Mouse (Mus musculus) heart, adult 2 months (tissue): ENCODE measurements around the gene Pdzd2.

Experiments
- CTCF ChIP-seq: fragments of 200-600 bp; IDR thresholded peaks from 2 replicates; pipeline ENCODE4 v1.8.1; 2022; ENCODE audit warnings: antibody characterized with exemption, mild to moderate bottlenecking, moderate library complexity
- POLR2A ChIP-seq: fragments of 200-500 bp; IDR thresholded peaks from 2 replicates; pipeline ENCODE4 v1.6.1; 2011; ENCODE audit warnings: mild to moderate bottlenecking, low read depth, low read length, control low read depth; ENCODE audit not compliant: insufficient read depth

DNA sequence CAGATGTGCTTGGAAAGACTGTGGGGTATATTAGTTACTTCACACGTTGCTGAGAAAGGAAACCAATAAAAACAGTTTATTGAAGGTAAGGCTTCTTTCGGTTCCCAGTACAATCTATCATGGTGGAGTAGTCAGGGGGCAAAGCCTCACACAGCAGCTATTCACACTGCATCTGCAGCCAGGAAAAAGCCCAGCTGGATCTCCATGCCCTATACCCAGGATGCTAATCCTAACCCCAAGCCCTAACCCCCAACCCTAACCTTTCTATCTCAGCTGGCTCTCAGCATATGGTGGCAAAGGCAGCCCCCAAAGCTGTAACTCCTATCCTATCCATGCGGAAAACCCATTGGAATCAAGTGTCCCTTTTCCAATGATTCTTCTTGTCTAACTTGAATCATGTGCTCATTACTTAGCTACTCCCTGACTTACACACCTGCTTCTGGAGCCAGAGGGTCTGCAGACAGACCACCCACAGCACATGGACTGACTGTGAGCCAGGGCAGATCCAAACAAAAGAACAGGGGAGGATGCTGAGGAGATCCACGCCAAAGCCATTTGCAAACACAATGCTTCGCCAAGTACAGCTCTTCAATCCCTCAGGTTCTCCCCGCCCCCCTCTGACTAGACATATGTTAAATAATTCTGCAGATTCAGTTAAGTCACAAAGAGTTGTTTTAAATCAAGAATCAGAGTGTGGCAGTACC, 83.6 kb downstream of the Pdzd2 start:
- no peak for TF ChIP-seq POLR2A
- TF ChIP-seq CTCF = no peak
